Mouse (Mus musculus) lung, postnatal 10 days (tissue): ENCODE results near the gene Selenop.

Experiments used
- DNase-seq: peaks from one replicate; pipeline ENCODE4 v3.0.0; 2021

Selenop gene

GRCm38 (mm10) chr15:3271216-3271615 is 2.9 kb downstream of the Selenop start:
- peak; percentile 40 for DNase-seq

- DNase-seq, result no peak
Measured at GRCm38 (mm10) chr15:3273191-3273590, 4.8 kb downstream of the Selenop start.

GRCm38 (mm10) chr15:3277391-3277790 is 9.0 kb downstream of the Selenop start:
- no peak for DNase-seq

GRCm38 (mm10) chr15:3279242-3279641 is 10.9 kb downstream of the Selenop start:
- no peak for DNase-seq

- no peak for DNase-seq
Measured at GRCm38 (mm10) chr15:3281216-3281615, 12.9 kb downstream of the Selenop start.

GRCm38 (mm10) chr15:3281737-3282136 is 13.4 kb downstream of the Selenop start:
- no peak for DNase-seq

- DNase-seq, result no peak
Measured at GRCm38 (mm10) chr15:3286032-3286431, 17.7 kb downstream of the Selenop start.

- DNase-seq, result no peak
Measured at GRCm38 (mm10) chr15:3290435-3290834, 22.1 kb downstream of the Selenop start.

GRCm38 (mm10) chr15:3293477-3293876 is 25.1 kb downstream of the Selenop start:
- no peak for DNase-seq

GRCm38 (mm10) chr15:3295986-3296385 is 27.6 kb downstream of the Selenop start:
- no peak for DNase-seq

GRCm38 (mm10) chr15:3297615-3298014 is 29.3 kb downstream of the Selenop start:
- no peak for DNase-seq

- DNase-seq, result no peak
Measured at GRCm38 (mm10) chr15:3300361-3301100, 32.2 kb downstream of the Selenop start.

- DNase-seq, result no peak
Measured at GRCm38 (mm10) chr15:3303426-3303825, 35.1 kb downstream of the Selenop start, which contains the start of gene Ccdc152. Gene Ccdc152, minus strand, starts transcription at chr15:3303526.

- no peak for DNase-seq
Measured at GRCm38 (mm10) chr15:3309856-3310255, 41.5 kb downstream of the Selenop start.

- DNase-seq, result peak; percentile 66
Measured at GRCm38 (mm10) chr15:3312937-3313336, 44.6 kb downstream of the Selenop start.

- no peak for DNase-seq
Measured at GRCm38 (mm10) chr15:3316617-3317016, 48.3 kb downstream of the Selenop start.

GRCm38 (mm10) chr15:3319929-3320328 is 51.6 kb downstream of the Selenop start:
- DNase-seq, result no peak

GRCm38 (mm10) chr15:3323041-3323440 is 54.7 kb downstream of the Selenop start:
- DNase-seq, result no peak
